Mouse (Mus musculus) gastrocnemius, postnatal 14 days (tissue): ENCODE data around the gene Lrrc19. TPM values are rescaled to one million over a fixed set of nuclear protein-coding genes. Genes with fewer than 3 reads are reported as not detected.
A peak's percentile ranks its signal among the peaks of the same experiment; 100 is the strongest.
"Not testable (repeated sequence)": the region's sequence is repeated elsewhere in the genome, so short reads cannot be mapped to it uniquely, and the experiment has no call there.

ENCODE experiments used
- DNase-seq: peaks from one replicate; pipeline ENCODE4 v3.0.0; 2021; ENCODE audit warnings: mixed read lengths
- intact Hi-C: fragments of 180-260 bp; cut with DNase I; formaldehyde crosslinking; loops from one replicate; pipeline ENCODE4 v1.15.1; 2025; ENCODE audit warnings: low total_unique reads
- long read RNA-seq, 2 experiments: library from polyadenylated mRNA; stranded (forward); transcript quantifications; one replicate each; pipeline ENCODE4 v2.0.0; 2021
- total RNA-seq, 2 experiments: library from RNA; stranded (reverse); gene quantifications; 2 replicates each; pipeline ENCODE4 v1.2.3; 2021

The Lrrc19 gene
- not detected for total RNA-seq
- long read RNA-seq, experiment 1, result 0 reads
- long read RNA-seq, experiment 2, partial matches to known transcripts, result 0 of 1 reads
- long read RNA-seq, experiment 2, other reads (novel, unspliced or antisense), result 1 of 1 reads

DNA sequence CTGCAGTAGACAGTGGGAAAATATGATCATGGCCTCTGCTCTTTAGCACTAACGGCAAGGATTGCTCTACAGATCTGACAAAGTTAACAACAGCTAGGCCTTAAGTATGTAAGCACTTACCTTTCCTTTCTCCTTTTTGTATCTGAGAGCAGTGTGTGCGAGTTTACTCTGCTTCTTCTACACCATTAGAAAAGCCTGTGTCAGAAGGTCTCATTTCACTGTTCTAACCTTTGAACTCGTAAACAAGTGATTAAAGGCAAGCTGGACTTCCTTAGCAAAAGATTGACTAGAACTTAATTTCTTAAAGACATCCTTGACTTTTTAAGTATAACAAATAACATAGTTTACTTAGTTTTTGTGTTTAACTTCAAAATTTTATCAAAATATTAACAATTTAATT, at the start of gene Lrrc19:
TSS of gene Lrrc19 (minus strand) at position 225 of the 400 bp plus-strand sequence.
- intact Hi-C loops, result no loop called here
- no peak for DNase-seq

DNA sequence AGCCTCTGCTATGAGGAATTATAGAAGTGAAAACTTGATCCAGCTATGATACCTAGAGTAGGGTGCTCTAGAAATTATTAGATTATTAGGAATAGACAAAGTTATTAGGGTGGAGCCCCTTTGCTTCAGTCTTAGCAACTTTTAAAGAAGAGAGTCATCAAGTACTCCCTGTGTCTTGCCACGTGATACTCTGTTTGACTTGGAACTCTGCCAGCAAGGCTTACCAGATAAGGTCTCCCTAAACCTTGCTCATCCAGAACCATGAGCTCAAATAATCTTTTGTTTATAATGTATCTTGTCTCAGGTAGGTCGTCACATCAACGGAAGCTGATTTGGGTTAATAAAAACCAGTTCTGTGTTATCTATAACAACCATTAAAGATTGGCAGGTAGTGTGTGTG, 46.4 kb upstream of the Lrrc19 start:
- no peak for DNase-seq
- intact Hi-C loops, result no loop called here

DNA sequence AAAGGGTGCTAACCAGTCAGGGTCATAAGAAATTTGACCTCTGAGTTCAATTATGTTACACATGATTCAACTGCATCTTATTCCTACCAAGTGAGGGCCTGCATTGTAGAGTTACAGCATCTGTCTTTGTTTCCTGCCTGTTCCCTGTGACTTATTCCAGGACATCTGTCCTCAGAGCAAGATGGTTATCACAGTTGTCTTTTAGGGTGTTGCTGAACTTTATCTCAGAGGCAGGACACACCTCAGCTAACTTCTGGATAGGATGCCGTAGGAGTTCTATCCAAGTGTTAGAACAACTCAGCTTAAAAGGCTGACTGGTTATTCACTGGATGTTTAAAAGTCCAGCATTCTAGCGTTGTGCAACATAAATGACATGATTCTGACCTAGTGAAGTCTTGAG, 42.2 kb upstream of the Lrrc19 start:
- DNase-seq, result no peak
- intact Hi-C loops, result no loop called here

DNA sequence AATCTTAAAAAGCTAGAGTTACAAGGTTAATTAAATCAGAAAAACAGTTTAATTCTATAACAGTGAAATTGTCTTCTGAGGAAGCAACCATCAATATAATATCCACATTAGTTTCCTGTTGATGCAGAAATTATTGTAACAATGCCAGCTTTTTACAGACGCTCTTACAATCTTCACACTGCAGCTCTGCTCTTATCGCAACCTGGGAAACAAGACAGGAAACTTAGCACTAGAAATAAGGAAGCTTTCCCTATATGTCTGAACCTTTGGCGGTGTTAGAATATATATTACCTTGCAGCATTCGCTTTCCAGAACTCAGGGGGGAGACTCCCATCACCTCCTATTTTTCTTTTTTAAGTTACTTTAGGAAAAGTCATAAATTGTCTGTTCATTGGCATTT, 41.1 kb upstream of the Lrrc19 start:
- intact Hi-C loops, result no loop called here
- DNase-seq, result no peak

DNA sequence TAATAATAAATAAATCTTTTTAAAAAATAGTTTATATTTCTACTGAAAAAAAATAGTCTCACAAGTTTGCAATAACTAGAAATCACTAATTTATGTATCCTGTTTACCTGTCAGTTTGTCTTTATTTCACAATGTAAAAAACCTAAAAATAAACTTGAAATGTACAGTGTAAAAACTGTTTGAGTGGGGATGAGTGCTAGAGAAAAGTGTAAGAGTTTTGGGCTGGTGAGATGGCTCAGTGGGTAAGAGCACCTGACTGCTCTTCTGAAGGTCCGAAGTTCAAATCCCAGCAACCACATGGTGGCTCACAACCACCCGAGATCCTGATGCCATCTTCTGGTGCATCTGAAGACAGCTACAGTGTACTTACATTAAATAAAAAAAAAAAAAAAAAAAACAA, 39.9 kb upstream of the Lrrc19 start:
- intact Hi-C loops, DNase-seq: not testable (repeated sequence)

DNA sequence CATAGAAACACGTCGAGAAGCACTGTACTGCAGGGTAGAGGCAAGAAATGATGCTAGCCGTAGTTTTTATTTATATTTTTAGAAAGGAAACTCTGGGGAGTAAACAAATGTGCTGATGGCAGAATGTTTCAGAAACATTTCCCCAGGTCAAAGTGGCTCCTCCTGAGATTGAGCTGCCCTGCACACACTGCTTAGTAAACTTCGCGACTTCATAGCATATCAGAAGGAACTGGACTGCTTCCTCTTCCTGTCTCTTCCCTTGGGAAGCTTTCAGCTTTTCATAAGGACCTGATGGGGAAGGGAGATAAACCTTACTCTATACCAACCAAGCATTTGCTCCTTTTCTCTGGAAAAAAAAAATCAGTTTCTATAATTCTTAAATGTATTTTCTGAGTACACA, 33.4 kb upstream of the Lrrc19 start:
- intact Hi-C loops, result no loop called here
- no peak for DNase-seq

DNA sequence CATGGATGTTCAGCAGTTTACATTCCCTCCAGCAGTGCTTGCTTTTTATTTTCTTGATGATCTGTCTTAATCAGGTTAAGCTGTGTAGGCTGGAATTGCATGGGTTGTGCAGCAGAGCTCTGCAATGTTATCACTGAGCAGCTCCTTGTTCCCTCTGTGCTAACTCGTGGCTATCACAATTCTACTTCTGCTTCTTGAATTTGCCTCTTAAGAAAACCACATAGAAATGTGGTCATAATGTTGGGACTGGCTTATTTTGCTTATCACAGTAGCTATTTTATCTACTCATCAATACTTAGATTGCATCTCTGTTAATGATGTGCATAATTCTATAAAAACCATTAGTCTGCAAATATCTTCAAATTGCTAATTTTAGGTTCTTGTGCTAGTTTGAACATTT, 32.1 kb upstream of the Lrrc19 start:
- intact Hi-C loops, result no loop called here

DNA sequence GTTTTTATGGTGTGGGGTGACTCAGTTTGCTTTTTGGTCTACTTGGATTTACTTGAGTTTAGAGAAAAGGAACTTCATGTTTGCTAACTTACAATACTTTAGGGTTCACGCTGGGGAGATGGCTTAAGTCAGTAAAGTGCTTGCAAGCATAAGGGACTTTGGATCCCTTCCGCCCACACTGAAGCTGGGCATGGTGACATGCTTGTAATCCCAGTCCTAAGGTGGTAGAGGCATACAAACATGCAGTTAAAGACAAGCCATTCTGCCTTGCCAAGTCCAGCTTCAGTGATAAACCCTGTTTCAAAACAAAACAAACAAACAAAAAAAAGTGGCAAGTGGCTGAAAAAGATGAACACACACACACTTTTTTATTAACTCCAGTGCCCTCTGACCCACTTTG, 31.2 kb upstream of the Lrrc19 start:
- DNase-seq, result no peak
- intact Hi-C loops, result no loop called here

More for the DNA sequence above, 32.1 kb upstream of the Lrrc19 start:
- no peak for DNase-seq

DNA sequence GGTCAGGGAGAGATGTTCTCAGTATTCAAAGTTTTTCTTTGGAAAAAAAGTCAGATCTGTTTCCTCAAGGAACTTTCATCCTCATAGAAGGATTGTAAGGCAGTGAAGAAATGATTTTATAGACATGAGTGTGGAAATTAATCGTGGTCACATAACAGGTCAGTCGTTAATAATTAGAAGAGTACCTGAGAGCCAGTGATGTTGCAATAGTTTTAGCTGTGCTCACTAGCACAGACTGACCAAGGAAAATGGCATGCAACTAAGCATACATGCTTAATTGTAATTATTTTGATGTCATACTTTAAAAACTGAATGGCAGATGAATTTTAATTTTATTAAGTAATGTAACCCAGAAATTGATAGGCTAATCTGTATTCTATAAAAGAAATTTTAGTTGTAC, 30.7 kb upstream of the Lrrc19 start:
- no peak for DNase-seq
- intact Hi-C loops, result no loop called here

DNA sequence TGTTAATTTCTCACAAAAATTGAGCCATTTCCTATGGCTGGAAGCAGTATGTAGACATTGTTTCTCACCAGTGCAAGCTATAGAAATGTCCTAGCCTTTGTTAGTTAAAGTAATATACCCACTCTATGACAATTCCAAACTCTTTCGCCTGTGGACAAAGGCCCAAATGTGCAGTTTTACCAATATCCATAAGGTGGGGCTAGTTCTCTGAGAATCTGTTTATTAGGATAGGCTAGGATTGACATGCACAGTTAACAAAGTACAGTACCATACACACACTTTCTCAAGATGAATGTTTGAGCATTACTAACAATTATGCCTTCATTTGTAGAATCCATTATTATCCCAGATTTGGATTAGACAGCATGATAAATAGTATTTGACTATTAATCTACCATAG, 19.8 kb upstream of the Lrrc19 start:
- intact Hi-C loops, result loop anchor here (5.0 kb wide), 1 partner anchor 233 kb away; no protein-coding TSS in a partner anchor
- no peak for DNase-seq

DNA sequence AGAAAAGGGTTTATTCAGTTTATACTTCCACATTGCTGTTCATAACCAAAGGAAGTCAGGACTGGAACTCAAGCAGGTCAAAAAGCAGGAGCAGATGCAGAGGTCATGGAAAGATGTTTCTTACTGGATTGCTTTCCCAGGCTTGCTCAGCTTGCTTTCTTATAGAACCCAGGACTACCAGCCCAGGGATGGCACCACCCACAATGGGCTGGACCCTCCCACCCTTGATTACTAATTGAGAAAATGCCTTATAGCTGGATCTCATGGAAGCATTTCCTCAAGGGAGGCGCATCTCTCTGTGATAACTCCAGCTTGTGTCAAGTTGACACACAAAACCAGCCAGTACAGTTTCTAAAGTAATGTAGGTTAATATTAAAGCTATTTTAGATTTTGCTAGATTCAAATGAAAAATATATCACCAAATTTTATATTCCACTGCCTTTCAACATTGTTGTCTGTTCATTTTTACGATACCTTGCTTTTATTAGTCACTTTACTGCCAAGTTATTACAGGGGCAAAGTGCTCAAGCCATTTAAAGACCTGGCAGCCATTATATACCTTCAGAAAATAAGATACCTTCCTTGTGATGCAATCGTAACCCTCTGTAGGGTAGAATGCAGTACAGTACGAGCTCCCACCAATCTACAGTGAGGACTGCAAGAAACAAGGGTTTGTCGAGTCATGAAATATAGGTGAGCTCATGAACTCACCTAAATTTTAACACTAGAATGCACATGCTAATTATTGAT, 657 bp upstream of the Lrrc19 start:
- DNase-seq, intact Hi-C loops: not testable (repeated sequence)

DNA sequence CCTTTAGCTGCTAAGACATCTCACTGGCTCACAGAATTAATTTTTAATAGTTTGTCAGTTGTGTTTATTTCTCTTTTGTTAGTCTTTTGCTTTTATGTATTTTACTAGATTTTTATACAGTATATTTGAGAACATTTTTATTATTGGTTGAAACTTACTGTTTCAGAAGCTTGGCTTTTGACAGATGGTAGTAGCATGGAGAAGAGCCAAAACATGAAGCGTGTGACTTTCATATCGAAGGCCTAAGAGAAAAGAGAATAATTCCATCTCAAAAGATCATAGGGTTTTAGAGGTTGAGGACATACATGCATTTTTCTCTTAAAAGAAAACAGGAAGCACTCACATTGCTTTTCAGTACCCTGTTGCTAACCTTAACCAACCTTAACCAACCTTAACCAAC, 6.8 kb downstream of the Lrrc19 start:
- no peak for DNase-seq
- intact Hi-C loops, result no loop called here

DNA sequence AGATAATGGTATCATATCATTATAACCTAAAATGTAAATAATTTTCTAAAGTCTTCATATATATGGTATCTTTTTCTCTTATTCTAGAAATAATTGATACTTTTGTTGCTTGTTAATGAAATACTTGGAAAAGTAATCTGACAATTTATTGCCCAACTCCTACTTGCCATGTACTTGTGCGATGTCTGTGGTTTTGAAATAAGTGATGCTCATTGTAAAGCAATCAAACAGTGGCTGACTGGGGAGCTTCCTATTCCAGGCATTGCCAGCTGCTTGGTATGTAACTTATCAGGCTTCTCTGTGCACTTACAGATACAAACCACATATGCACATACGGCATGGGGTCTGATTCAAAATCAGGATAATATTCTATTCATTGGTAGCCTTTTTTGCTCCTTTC, 29.9 kb downstream of the Lrrc19 start:
- DNase-seq, result no peak
- intact Hi-C loops, result no loop called here

DNA sequence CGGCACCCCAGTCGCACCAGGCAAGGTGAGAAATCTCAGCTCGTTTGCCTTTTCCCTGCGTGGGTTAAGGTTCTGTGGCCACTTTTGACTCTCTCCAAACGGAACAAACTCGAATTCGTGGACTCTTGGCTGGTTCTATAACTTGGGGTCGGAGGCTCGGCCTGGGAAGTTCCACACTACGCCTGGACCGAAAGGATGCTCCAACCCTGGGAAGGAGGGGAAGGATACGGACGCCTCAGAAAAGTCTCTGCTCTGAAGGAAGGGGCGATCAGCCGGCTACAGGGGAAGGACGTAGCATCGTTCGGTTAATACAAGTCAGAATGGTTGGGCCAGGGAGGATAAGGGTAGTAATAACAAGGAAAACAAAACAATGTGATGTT, 35.3 kb downstream of the Lrrc19 start:
- DNase-seq, result no peak
- intact Hi-C loops, result no loop called here

DNA sequence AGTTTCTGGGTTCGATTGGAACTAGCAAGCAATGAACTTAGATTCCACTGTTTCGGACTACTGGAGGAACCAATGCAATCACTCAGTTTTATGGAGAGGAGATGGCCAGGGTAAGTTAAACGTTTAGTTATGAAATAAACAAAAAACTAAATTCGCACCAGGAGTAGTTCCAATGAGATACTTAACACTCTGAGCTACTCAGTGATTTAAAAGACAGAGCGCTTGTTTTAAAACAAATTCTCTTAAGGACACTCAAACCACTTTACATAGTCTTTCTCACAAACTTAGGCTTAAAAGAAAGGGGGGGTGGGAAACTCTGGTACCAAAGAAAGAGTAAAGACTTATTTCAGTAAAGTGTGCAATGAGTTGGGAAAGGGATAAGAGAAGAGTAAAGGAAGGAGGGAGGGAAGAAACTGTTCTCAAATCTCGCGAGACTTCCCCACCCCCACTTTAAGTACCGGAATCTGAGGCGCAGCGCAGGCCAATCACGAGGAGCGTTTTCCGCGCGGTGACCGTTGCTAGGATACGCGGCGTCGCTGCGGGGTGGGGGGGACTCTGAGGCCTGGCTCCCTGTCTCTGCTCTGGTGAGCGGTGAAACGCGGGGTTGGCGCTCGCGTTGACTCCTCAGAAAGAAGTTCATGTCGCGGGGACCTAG, 35.8 kb downstream of the Lrrc19 start, which contains the start of gene Ift74:
TSS of gene Ift74 (plus strand) at position 520 of the 655 bp plus-strand sequence.
- DNase-seq, result peak; percentile 95
- intact Hi-C loops, result no loop called here

DNA sequence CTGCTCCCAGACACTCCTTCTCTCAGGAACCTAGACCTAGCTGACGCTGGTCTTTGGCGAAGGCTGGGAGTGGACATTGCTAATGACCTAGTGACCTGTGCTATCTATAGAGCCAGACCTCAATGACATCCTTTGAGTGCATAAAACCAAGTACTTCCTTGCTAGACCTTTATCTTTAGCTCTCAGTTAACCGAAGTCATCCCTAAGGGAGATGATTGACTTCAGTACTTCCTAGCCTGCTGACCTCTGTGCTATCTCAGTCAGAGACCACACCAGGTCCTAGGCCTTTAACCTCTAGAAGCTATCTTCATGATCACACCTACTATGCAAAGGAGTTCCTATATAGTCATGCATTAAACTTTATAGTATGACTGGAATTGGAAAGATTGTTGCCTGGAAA, 39.6 kb downstream of the Lrrc19 start:
- intact Hi-C loops, result no loop called here

DNA sequence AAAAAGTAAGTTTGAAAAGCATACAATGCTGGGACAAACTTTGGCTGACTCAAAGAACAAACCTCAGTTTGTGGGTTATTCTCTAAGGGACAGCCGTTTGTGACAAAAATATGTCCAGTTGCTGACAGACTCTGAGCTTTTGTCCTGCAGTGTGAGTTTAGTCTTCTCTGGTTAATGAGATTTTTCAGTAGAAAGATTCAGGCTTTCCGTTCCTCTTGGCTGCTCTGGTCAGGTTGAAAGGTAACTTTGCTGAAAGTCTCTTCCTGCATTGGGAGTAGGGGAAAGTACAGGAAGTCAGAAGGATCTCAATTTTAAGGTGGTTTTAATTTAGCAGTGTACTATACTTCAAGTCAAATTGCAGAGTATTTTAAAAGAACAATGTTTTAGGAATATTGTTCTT, 44.4 kb downstream of the Lrrc19 start:
- intact Hi-C loops, result no loop called here
- no peak for DNase-seq

More for the DNA sequence above, 39.6 kb downstream of the Lrrc19 start:
- no peak for DNase-seq

DNA sequence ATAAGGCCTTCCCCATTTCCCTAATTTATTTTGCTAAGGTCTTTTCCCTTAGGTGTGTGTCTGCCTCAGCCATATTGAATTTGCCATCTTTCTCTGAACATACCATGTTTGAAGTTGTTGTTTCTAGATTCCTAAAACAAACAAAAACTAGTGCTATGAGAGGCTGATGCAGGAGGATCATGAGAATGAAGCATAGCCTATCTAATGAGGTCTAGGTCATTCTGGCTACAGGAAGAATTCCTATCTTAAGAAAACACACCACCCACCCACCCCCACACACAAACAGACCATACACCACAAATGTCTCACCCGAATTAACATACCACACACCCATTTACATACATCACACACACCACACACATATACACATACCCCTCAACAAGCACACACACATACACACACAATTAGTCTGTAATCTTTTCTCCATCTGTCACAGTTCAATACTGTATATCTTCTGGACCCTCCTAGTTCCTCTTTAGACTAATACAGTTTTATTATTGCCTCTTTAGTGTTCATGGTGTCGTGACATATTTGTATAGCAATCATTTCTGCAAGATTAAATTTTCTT, 45.4 kb downstream of the Lrrc19 start:
- intact Hi-C loops, result no loop called here
- no peak for DNase-seq

DNA sequence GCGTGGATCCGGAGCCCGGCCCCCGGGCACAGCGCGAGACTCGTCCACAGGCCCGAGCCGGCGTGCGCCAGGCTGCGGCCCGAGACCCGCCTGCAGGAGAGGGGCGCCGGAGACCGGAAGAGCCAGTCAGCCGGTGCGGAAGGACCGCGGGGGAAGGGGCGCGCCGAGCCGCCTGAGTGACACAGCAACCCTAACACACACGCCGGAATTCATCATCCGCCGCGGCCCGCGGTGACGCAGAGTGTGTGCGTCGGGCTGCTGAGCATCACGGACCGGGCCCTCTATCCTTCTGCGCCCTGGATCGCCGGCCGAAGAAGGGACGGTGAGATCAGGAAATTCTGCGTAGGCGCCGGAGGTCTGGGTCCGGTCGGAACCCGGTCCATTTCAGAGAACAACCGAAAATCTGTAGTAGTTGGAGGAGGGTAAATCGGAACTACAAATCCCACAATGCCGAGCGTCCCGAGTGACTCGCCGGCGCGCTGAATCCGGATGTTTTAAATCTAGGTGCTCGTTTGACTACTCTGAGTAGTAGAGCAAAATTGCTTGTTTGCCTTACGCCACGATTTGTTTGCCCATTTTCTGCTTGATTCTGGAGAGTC, 46.8 kb downstream of the Lrrc19 start, which contains the start of gene Plaa:
TSS of gene Plaa (minus strand) at position 214 of the 599 bp plus-strand sequence.
- intact Hi-C loops, result no loop called here
- DNase-seq, result peak; percentile 87

DNA sequence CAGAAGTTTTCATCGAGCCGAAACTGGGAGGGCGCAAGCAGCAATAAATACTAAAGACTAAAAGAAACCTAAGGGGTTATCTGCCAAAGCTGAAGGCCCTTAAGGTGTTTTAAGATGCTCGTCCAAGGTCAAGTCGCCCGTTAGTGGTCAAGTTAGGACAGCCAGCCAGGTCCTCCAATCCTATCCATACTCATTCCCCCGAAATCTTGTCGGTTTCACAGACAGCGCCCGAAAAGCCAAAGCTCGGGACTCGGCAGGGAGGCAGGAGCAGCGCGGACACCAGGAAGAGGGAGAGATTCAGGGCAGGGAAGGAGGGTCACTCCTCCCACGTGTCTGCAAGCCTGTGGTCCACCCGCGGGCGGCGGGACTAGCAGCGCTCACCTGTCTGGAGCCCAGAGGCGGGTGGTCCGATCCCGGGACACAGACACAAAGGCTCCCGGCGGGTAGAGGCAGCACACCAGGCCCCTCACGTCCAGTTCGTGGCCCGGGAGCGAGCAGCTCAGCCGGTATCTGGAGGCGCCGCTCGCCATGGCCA, 47.4 kb downstream of the Lrrc19 start:
- intact Hi-C loops, result no loop called here
- no peak for DNase-seq
